In the genomic region with DNA sequence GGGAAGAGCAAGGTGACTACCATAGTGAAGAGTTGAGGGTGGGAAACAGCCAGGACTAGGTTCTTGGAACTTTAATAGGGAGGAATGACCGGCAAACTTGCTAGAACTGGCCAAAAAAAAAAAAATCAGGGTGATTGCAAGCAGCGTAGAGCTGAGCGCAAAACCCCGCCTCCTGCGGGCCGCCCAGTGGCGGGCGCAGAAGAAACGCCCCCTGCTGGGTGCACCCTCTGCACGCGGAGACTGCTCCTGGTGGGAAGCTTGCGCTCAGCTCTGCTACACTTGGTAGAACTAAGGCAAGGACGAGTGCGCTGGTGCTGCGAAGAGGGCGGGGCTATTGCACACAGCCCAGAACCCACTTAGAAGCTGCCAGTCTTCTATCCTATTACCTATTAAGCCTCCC, we compare ENCODE assay signal across 8 mouse cellular contexts. TPM values are rescaled to one million over a fixed set of nuclear protein-coding genes. Genes with fewer than 3 reads are reported as not detected.
A peak's percentile ranks its signal among the peaks of the same experiment; 100 is the strongest.
DNase-seq lines count a peak whose midpoint lies in the region; ATAC-seq and TF ChIP-seq lines count a peak whose summit lies in the region.

No protein-coding gene starts in this region.

- TF ChIP-seq RAD21 in MEL (IDR thresholded peaks at IDR 0.05; ENCODE audit: low read depth, low read length), result peak; percentile 3; the same call in 1 of the 2 replicates

- intact Hi-C loops in left cerebral cortex, postnatal 25 days (cut with DNase I), result no loop called here

- H3K9me3 ChIP-seq in MEL (replicated peaks; ENCODE audit: insufficient read depth, low read length), result no peaks in the 10 kb centered on the region
- H3K9me3 ChIP-seq in hindbrain, embryonic 12.5 days (replicated peaks), result no peaks in the 10 kb centered on the region

- H3K9ac ChIP-seq in MEL (ENCODE audit: control insufficient read depth, low read depth, low read length, poor library complexity, severe bottlenecking), result peak overlapping the region; percentile 65
- H3K9ac ChIP-seq in hindbrain, embryonic 12.5 days, result peak overlapping the region; percentile 18; the same call in 1 of the 2 replicates

- ATAC-seq in hindbrain, embryonic 12.5 days (ENCODE audit: low FRiP score), result peak; percentile 18; the same call in 1 of the 2 replicates
- ATAC-seq in megakaryocyte progenitor cell, adult 5-6 weeks (replicated peaks; ENCODE audit: poor library complexity), result peak; percentile 63

- peaks cover 0 to 5% of the 10 kb centered on the region in 2 experiments; a peak in 1 of 4 replicates for H3K36me3 ChIP-seq in MEL (ENCODE audit: control insufficient read depth in 1 of 2, insufficient read depth in 2 of 2, low read length in 2 of 2)
- no peaks in the 10 kb centered on the region for H3K36me3 ChIP-seq in hindbrain, embryonic 12.5 days

- peaks cover 0 to 19% of the 10 kb centered on the region in 2 experiments; a peak in 2 of 4 replicates for H3K4me1 ChIP-seq in MEL (ENCODE audit: control insufficient read depth in 1 of 2, insufficient read depth in 2 of 2, low read length in 2 of 2)
- peaks cover 41% of the 10 kb centered on the region for H3K4me1 ChIP-seq in hindbrain, embryonic 12.5 days

- peak overlapping the region; percentile 40 for H3K4me2 ChIP-seq in hindbrain, embryonic 12.5 days (replicated peaks)

- no peak; a peak in 1 of 4 replicates for TF ChIP-seq EP300 in MEL (IDR thresholded peaks at IDR 0.05; ENCODE audit: low read depth in 1 of 2, low read length in 2 of 2)

- peaks cover 17% of the 10 kb centered on the region for H3K79me2 ChIP-seq in MEL (ENCODE audit: control insufficient read depth, insufficient read depth, low read length, poor library complexity)

- peak overlapping the region; percentile 62 to 74 for H3K4me3 ChIP-seq in MEL (ENCODE audit: control insufficient read depth in 1 of 2, insufficient read depth in 1 of 2, low read depth in 2 of 2, low read length in 2 of 2)
- H3K4me3 ChIP-seq in hindbrain, embryonic 12.5 days, result 0 out of 2 replicates have a peak overlapping the region, but pooled peaks have one; percentile 11

- peak; percentile 43 to 73 (median 68); a peak in 5 of 6 replicates for TF ChIP-seq CTCF in MEL (IDR thresholded peaks at IDR 0.05 in 2 of 3, conservative IDR thresholded peaks at IDR 0.05 in 1 of 3; ENCODE audit: control insufficient read depth in 1 of 3, insufficient read depth in 1 of 3, low read depth in 2 of 3, low read length in 3 of 3, poor library complexity in 1 of 3, severe bottlenecking in 1 of 3)
- peak; percentile 56 for TF ChIP-seq CTCF in brain, embryonic 14.5 days (IDR thresholded peaks at IDR 0.05; ENCODE audit: borderline replicate concordance, extremely low read depth, insufficient read depth, insufficient read length)

- WGBS in hindbrain, embryonic 12.5 days, result under 1% methylated on average over 16 of the region's 16 CpGs

- TF ChIP-seq POLR2A in MEL (IDR thresholded peaks at IDR 0.05; ENCODE audit: control insufficient read depth in 1 of 2, insufficient read depth in 1 of 2, low read depth in 1 of 2, low read length in 2 of 2, poor library complexity in 1 of 2), result peak in 1 of 2 experiments; percentile 60; a peak in 1 of 4 replicates
- TF ChIP-seq POLR2A in brain, embryonic 14.5 days (IDR thresholded peaks at IDR 0.05; ENCODE audit: borderline replicate concordance, extremely low read depth, insufficient read depth, insufficient read length, poor library complexity, severe bottlenecking), result no peak

- no peaks in the 10 kb centered on the region for H3K27me3 ChIP-seq in MEL (ENCODE audit: control insufficient read depth in 1 of 2, insufficient read depth in 2 of 2, low read length in 2 of 2)
- peaks cover 93% of the 10 kb centered on the region for H3K27me3 ChIP-seq in hindbrain, embryonic 12.5 days

- peak; percentile 96 for DNase-seq in MEL (ENCODE audit: low read depth, low spot score)
- peak; percentile 80 for DNase-seq in brain, embryonic 14.5 days (ENCODE audit: low read depth)
- DNase-seq in frontal cortex, postnatal 10 days (ENCODE audit: low spot score in 2 of 2), result peak; percentile 53 to 61
- DNase-seq in left cerebral cortex, postnatal 25 days (ENCODE audit: low spot score in 2 of 2), result peak; percentile 63 to 68
- DNase-seq in right cerebral cortex, postnatal 14 days, result peak; percentile 73
- peak; percentile 59 to 87 for DNase-seq in urinary bladder, postnatal 36 days (ENCODE audit: low spot score in 2 of 2)

- peak overlapping the region; percentile 72 for H3K27ac ChIP-seq in MEL (ENCODE audit: control insufficient read depth, low read depth, low read length)
- no peak overlapping the region for H3K27ac ChIP-seq in hindbrain, embryonic 12.5 days

TF ChIP-seq in MEL, 35 proteins besides CTCF, POLR2A, EP300 and RAD21 (continues in another document):
- TF ChIP-seq BHLHE40 (IDR thresholded peaks at IDR 0.05; ENCODE audit: borderline replicate concordance, low read depth, low read length) (peak; percentile 25; the same call in 1 of the 2 replicates), USF1 (IDR thresholded peaks at IDR 0.05; ENCODE audit: low read depth, low read length) (0 out of 2 replicates have a peak, but pooled peaks have one; percentile 33), POLR2AphosphoS5 (IDR thresholded peaks at IDR 0.05; ENCODE audit: borderline replicate concordance, low read depth, low read length) (no peak), RCOR1 (IDR thresholded peaks at IDR 0.05; ENCODE audit: low read depth, low read length) (peak; percentile 54; the same call in 1 of the 2 replicates), ZNF384 (IDR thresholded peaks at IDR 0.05; ENCODE audit: low read depth, low read length) (peak; percentile 95), GATA1 (IDR thresholded peaks at IDR 0.05; ENCODE audit: low read depth, low read length) (no peak), MAZ (IDR thresholded peaks at IDR 0.05; ENCODE audit: low read depth, low read length) (peak; percentile 78; the same call in 1 of the 2 replicates), UBTF (IDR thresholded peaks at IDR 0.05; ENCODE audit: borderline replicate concordance, insufficient read depth, low read depth, low read length) (no peak), GABPA (IDR thresholded peaks at IDR 0.05; ENCODE audit: low read depth, low read length) (no peak), ELF1 (IDR thresholded peaks at IDR 0.05; ENCODE audit: low read depth, low read length) (0 out of 2 replicates have a peak, but pooled peaks have one; percentile 26), E2F4 (IDR thresholded peaks at IDR 0.05; ENCODE audit: borderline replicate concordance, low read depth, low read length) (no peak; the same call in 1 of the 2 replicates), MYC (IDR thresholded peaks at IDR 0.05; ENCODE audit: low read depth, low read length) (peak; percentile 74; the same call in 1 of the 2 replicates), SMC3 (IDR thresholded peaks at IDR 0.05; ENCODE audit: low read depth, low read length) (peak; percentile 40), NELFE (IDR thresholded peaks at IDR 0.05; ENCODE audit: low read depth, low read length) (0 out of 2 replicates have a peak, but pooled peaks have one; percentile 50)

RNA-seq across cellular contexts. Expression of a gene that starts 4.2 kb away (rescaled TPM):
- 1,017 and 1,342 TPM in 2 replicates for total RNA-seq in MEL (2012; rRNA removed)
- polyA plus RNA-seq in MEL (2012; ENCODE audit: insufficient read depth in 1 of 2, insufficient read length in 2 of 2, low read depth in 1 of 2, low replicate concordance in 2 of 2, missing spikeins in 1 of 2), result 1,000 to 10,000 TPM; 1,189 to 2,940 TPM
- 38.9 and 76.5 TPM in 2 replicates for polyA plus RNA-seq in brain, embryonic 14.5 days (2012; rRNA removed)
- 34.0 and 47.3 TPM in 2 replicates for polyA plus RNA-seq in hindbrain, embryonic 12.5 days (2016; fragmentation: Nextera tagmentation; extraction: Ambion mirVana)
- 100 to 1,000 TPM; 501 to 574 TPM for total RNA-seq in left cerebral cortex, postnatal 25 days (2021)
- 232 and 285 TPM in 2 replicates for total RNA-seq in megakaryocyte progenitor cell, adult 5-6 weeks (2015)
- total RNA-seq in megakaryocyte progenitor cell, adult 5-6 weeks (2017), result 321 and 389 TPM in 2 replicates

RNA-seq across cellular contexts. Expression of a gene that starts 10.7 kb away (rescaled TPM):
- total RNA-seq in MEL (2012; rRNA removed), result 469 and 780 TPM in 2 replicates
- polyA plus RNA-seq in MEL (2012; ENCODE audit: insufficient read depth in 1 of 2, insufficient read length in 2 of 2, low read depth in 1 of 2, low replicate concordance in 2 of 2, missing spikeins in 1 of 2), result 1,000 to 10,000 TPM in 1 of 2 experiments, not detected in 1; 2,013 TPM
- polyA plus RNA-seq in brain, embryonic 14.5 days (2012; rRNA removed), result 15.6 and 32.2 TPM in 2 replicates
- 13.2 TPM in 2 replicates for polyA plus RNA-seq in hindbrain, embryonic 12.5 days (2016; fragmentation: Nextera tagmentation; extraction: Ambion mirVana)
- 100 to 1,000 TPM; 386 to 457 TPM for total RNA-seq in left cerebral cortex, postnatal 25 days (2021)
- total RNA-seq in megakaryocyte progenitor cell, adult 5-6 weeks (2015), result 24.5 and 53.6 TPM in 2 replicates
- 35.6 and 47.5 TPM in 2 replicates for total RNA-seq in megakaryocyte progenitor cell, adult 5-6 weeks (2017)

RNA-seq across cellular contexts. Expression of a gene that starts 30.7 kb away (rescaled TPM):
- total RNA-seq in MEL (2012; rRNA removed), result not detected in 2 replicates
- polyA plus RNA-seq in MEL (2012; ENCODE audit: insufficient read depth in 1 of 2, insufficient read length in 2 of 2, low read depth in 1 of 2, low replicate concordance in 2 of 2, missing spikeins in 1 of 2), result not detected
- 139 and 158 TPM in 2 replicates for polyA plus RNA-seq in brain, embryonic 14.5 days (2012; rRNA removed)
- 18.5 and 33.1 TPM in 2 replicates for polyA plus RNA-seq in hindbrain, embryonic 12.5 days (2016; fragmentation: Nextera tagmentation; extraction: Ambion mirVana)
- total RNA-seq in left cerebral cortex, postnatal 25 days (2021), result 100 to 1,000 TPM; 827 to 906 TPM
- total RNA-seq in megakaryocyte progenitor cell, adult 5-6 weeks (2015), result not detected in 2 replicates
- not detected in 2 replicates for total RNA-seq in megakaryocyte progenitor cell, adult 5-6 weeks (2017)

RNA-seq across cellular contexts. Expression of a gene that starts 31.2 kb away (rescaled TPM):
- 71.6 and 75.5 TPM in 2 replicates for total RNA-seq in MEL (2012; rRNA removed)
- 100 to 1,000 TPM; 110 to 292 TPM for polyA plus RNA-seq in MEL (2012; ENCODE audit: insufficient read depth in 1 of 2, insufficient read length in 2 of 2, low read depth in 1 of 2, low replicate concordance in 2 of 2, missing spikeins in 1 of 2)
- polyA plus RNA-seq in brain, embryonic 14.5 days (2012; rRNA removed), result 54.7 and 61.0 TPM in 2 replicates
- 80.4 and 85.1 TPM in 2 replicates for polyA plus RNA-seq in hindbrain, embryonic 12.5 days (2016; fragmentation: Nextera tagmentation; extraction: Ambion mirVana)
- total RNA-seq in left cerebral cortex, postnatal 25 days (2021), result 10 to 100 TPM; 40.7 to 62.8 TPM
- total RNA-seq in megakaryocyte progenitor cell, adult 5-6 weeks (2015), result 26.7 and 32.4 TPM in 2 replicates
- 36.3 and 46.1 TPM in 2 replicates for total RNA-seq in megakaryocyte progenitor cell, adult 5-6 weeks (2017)

RNA-seq across cellular contexts. Expression of a gene that starts 46.1 kb away (rescaled TPM):
- total RNA-seq in MEL (2012; rRNA removed), result not detected in 2 replicates
- not detected for polyA plus RNA-seq in MEL (2012; ENCODE audit: insufficient read depth in 1 of 2, insufficient read length in 2 of 2, low read depth in 1 of 2, low replicate concordance in 2 of 2, missing spikeins in 1 of 2)
- not detected in 2 replicates for polyA plus RNA-seq in brain, embryonic 14.5 days (2012; rRNA removed)
- polyA plus RNA-seq in hindbrain, embryonic 12.5 days (2016; fragmentation: Nextera tagmentation; extraction: Ambion mirVana), result not detected in 2 replicates
- total RNA-seq in left cerebral cortex, postnatal 25 days (2021), result not detected
- total RNA-seq in megakaryocyte progenitor cell, adult 5-6 weeks (2015), result not detected in 2 replicates
- not detected in 2 replicates for total RNA-seq in megakaryocyte progenitor cell, adult 5-6 weeks (2017)

Comparison
In these comparisons a context has a peak if more than half of its experiments do, and no peak if none do; other contexts are left out.
1. RNA of a gene that starts 30.7 kb away (total RNA-seq): 827 to 906 TPM in left cerebral cortex, postnatal 25 days; not detected in MEL and not detected in megakaryocyte progenitor cell, adult 5-6 weeks; every median in the first group is over 100 times any median in the second.
2. Peak in every context shown above with its lines, with median percentiles within 50 percentile points of each other: DNase-seq.